Mouse (Mus musculus) macrophage (primary cell): ENCODE results near the gene Kcnip3. TPM values are rescaled to one million over a fixed set of nuclear protein-coding genes. Genes with fewer than 3 reads are reported as not detected.

ENCODE experiments used
- H3K27ac ChIP-seq: fragments of 350-480 bp; formaldehyde crosslinking; 2 replicates; pipeline ENCODE4 v1.9.0; 2021
- H3K36me3 ChIP-seq: fragments of 350-480 bp; formaldehyde crosslinking; 2 replicates; pipeline ENCODE4 v1.9.0; 2021; ENCODE audit errors: inconsistent target
- H3K4me3 ChIP-seq: fragments of 350-480 bp; formaldehyde crosslinking; 2 replicates; pipeline ENCODE4 v1.9.0; 2021; ENCODE audit errors: inconsistent target
- H3K79me2 ChIP-seq: fragments of 350-480 bp; formaldehyde crosslinking; 2 replicates; pipeline ENCODE4 v1.9.0; 2021; ENCODE audit errors: inconsistent target
- WGBS: methylation state at CpG from one replicate; pipeline ENCODE4 v1.1.7; 2026; ENCODE audit warnings: inconsistent platforms; ENCODE audit not compliant: missing documents; 5-methylcytosine and 5-hydroxymethylcytosine counted together
- polyA plus RNA-seq: library from polyadenylated mRNA; stranded (reverse); fragments of 250-400 nt; gene quantifications from 3 replicates; pipeline ENCODE4 v1.2.4, GENCODE M21; 2018; ENCODE audit warnings: inconsistent platforms
- total RNA-seq, 78 experiments: library from RNA; depleted of rRNA; stranded (reverse); fragments of 250-400 nt; gene quantifications; 1 replicate in 9 of 78; 2 replicates in 24 of 78; 3 replicates in 43 of 78; 4 replicates in 2 of 78; pipeline ENCODE4 v1.2.4; 2018; ENCODE audit warnings: inconsistent platforms in 56 of 78

Kcnip3 gene
- under 1 TPM in 1 of 26 experiments, not detected in 25; 0.47 TPM for total RNA-seq (2018; cell fraction: chromatin; rRNA removed)
- not detected for total RNA-seq (2018; cell fraction: cytosol; rRNA removed)
- not detected for total RNA-seq (2018; cell fraction: nucleus; rRNA removed)
- polyA plus RNA-seq, result not detected in 3 replicates

DNA sequence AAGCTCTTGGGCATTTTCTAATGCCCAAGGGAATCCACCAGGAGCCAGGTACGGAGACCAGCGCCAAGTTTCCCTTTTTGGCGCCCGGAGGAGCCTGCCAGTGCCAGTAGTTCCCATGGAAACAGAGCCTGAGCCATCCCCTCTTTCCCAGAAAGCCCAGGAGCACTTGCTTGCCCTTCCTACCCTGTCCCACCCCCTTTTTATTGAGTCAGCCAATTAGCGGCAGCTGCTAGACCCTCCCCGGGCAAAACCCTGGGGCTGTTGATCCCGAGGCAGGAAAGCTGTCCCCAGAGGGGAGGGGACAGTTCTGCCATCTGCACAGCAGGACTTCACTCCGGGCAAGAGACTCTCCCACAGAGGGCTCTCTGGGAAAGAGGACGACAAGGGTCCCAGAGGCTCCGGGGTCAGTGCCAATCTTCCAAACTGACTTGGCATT, at the start of gene Kcnip3:
Gene Kcnip3 (minus strand): TSS at position 89 of the 436 bp plus-strand sequence.
- Histone ChIP-seq H3K27ac (no peak within 1 kb of the TSS), H3K36me3 (no peaks in the 10 kb centered on the region), H3K79me2 (no peaks in the 10 kb centered on the region), H3K4me3 (no peak within 1 kb of the TSS)
- WGBS, result 87% methylated on average over 10 of the region's 10 CpGs

DNA sequence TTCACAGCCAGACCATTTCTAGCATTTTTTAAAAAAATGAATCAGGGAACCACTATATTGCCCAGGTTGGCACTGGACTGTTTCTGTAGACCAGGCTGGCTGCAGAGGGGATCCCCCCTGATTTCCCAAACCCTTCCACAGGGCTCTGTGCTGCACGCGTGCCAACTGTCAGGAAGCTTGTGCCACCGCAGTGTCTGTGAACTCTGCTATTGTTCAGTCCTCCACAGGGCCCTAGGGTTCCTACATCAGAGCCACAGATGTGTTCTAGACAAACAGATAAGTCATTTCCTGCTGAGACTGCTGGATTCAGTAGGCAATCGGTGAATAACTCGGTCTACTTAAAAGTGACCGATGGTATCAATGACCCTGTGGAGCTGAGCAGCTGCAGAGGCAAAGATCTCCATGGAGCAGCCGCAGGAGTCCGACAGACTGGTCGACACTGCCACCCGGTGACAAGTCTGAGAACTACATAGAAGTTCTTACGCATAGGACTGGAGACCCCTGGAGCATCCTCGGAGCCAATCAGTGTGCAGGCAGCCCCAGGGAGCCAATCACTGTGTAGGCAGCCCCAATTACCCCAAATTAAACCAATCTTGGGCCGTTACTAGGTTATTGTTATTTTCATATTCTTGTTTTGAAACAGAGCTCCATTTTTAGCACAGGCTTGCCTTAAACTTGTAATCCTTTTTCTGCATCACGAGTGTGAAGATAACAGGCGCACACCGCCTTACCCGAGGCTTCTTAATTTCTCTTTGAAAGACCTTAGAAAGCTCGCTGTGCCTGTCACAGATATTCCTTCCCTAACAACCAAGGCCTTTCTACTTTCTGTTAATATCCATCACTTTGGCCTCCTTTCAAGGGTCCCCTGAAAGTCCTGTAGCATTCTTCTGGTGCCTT, 37.4 kb upstream of the Kcnip3 start:
- 20% methylated on average over 18 of the region's 18 CpGs for WGBS
- Histone ChIP-seq H3K36me3 (no peaks in the 10 kb centered on the region), H3K4me3 (no peak overlapping the region), H3K79me2 (no peaks in the 10 kb centered on the region), H3K27ac (no peak overlapping the region)

DNA sequence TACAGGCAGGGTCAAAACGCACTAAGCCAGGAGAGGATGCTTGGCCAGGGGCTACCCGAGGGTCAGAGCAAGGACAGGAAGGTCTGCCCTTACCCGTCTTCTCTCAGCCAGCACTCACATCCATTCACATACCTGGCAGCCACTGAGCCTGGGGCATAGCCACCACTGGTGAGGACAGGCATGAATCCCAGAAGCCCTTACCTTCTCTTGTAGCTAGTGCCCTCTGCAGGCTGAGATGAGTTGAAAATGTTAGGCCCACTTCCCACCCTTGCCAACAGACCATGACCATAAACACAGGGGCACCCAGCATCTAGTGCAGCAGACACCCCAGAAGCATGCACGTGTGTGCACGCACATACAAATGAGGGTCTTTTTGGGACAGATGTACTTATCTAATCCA, 29.2 kb upstream of the Kcnip3 start:
- Histone ChIP-seq H3K27ac (no peak overlapping the region), H3K79me2 (no peaks in the 10 kb centered on the region), H3K4me3 (no peak overlapping the region), H3K36me3 (no peaks in the 10 kb centered on the region)
- 76% methylated on average over 5 of the region's 5 CpGs for WGBS

DNA sequence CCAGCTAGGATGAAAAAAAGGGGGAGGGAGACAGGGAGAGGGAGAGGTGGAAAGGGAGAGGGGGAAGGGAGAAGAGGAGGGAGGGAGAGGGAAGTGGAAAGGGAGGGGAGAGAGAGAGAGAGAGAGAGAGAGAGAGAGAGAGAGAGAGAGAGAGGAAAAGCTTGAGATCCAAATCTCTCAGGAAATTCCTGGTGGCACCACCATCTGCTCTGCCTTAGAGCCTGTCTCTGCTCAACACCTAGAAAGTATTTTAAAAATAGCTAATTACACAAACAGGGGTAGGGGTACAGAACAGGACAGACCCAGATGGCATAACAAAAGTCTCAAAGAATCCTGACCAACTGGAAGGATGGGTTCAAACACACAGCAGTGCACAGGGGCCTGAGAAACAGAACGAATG, 28.6 kb upstream of the Kcnip3 start:
- 83% methylated on average over 1 of the region's 1 CpGs for WGBS
- Histone ChIP-seq H3K27ac (no peak overlapping the region), H3K4me3 (no peak overlapping the region), H3K79me2 (no peaks in the 10 kb centered on the region), H3K36me3 (no peaks in the 10 kb centered on the region)

DNA sequence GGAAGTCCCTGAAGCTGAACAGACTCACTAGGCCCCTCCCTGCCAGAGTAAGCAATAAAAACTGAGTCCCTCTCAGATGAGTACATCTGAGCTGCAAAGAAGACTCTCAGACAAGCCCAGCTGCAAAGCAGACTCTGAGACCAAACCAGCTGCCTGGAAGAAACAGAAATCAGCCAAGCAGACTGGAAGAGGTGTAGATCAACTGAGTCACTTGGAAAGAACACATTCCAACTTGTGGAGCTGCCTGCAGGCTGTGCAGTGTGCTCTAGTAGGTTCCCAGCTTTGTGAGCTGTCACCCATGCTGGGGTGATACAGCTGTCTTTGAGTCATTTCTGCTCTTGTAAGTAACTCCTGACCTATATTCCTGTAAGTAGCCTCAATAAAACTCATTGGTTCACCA, 27.8 kb upstream of the Kcnip3 start:
- Histone ChIP-seq H3K36me3 (no peaks in the 10 kb centered on the region), H3K27ac (no peak overlapping the region), H3K4me3 (no peak overlapping the region), H3K79me2 (no peaks in the 10 kb centered on the region)

DNA sequence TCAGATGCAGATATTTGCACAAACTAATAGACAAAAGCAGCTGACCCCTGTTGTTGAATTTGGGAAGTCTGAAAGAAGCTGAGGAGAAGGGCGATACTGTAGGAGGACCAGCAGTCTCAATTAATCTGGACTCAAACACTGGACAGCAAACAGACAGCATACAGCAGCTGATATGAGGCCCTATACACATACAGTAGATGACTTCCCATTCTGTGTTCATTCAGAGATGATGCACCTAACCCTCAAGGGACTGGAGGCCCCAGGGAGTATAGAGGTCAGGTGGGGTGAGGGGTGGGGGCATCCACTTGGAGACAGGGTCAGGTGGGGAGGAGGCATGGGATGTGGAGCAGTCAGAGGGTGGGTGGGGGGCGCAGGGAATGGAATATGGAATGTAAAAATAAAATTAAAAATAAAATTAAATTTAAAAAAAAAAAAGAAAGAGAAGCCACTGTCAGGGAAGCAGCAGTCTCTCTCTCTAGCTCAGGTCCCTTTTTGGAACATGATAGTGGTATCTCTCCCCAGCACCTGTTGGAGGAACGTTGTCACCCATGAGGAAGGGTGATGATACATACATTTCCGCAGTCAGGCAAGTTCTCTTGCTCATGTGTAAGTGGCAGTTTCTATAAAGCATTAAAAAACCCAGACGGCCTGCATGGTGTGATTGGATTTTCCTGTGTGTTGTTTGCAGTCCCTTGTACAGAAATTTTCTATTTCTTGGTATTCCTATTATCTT, 26.6 kb upstream of the Kcnip3 start:
- Histone ChIP-seq H3K4me3 (no peak overlapping the region), H3K36me3 (no peaks in the 10 kb centered on the region), H3K79me2 (no peaks in the 10 kb centered on the region), H3K27ac (no peak overlapping the region)
- 82% methylated on average over 4 of the region's 5 CpGs for WGBS

DNA sequence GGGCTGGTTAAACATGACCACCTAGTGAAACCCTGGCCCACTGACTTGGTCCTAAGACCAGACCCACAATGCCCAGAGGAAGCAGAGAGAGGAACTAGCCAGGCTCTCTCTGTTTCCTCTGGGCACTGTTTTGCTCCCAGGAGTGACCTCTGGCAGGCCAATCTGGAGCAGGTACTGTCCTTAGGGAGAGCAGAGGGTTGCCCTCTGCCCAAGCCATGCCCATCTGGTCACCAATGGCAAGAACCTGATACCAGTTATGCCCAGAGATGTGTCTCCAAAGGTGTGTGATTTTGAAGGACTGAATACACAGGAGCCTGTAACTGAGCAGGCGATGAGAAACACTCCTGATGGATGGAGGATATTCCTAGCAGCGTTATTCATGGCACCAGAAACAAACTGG, 19.8 kb upstream of the Kcnip3 start:
- WGBS, result 100% methylated on average over 2 of the region's 2 CpGs
- Histone ChIP-seq H3K27ac (no peak overlapping the region), H3K36me3 (no peaks in the 10 kb centered on the region), H3K4me3 (no peak overlapping the region), H3K79me2 (no peaks in the 10 kb centered on the region)

DNA sequence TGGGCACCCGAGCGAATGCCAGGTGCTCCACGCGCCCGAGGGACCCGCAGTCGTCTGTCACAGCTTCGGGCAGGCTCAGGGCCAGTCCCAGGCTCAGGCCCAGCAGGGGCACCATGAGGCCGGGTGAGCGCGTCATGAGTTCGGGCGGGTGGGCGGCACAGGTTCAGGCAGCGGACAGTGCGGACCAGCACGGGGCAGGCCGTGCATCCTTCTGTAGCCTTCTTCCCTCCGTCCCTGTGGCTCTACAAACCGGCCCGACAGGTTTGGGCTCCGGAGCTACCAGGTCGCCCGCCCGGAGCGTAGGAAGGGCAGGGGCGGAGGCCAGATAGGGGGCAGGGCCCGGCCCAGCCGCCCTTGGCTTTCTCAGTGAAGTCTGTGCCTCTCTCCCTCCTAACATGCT, 19.3 kb upstream of the Kcnip3 start, which contains the start of gene Prom2:
Gene Prom2 (minus strand): TSS at position 283 of the 400 bp plus-strand sequence.
- H3K4me3 ChIP-seq, result no peak within 1 kb of the TSS
- H3K36me3 ChIP-seq, result no peaks in the 10 kb centered on the region
- WGBS, result 39% methylated on average over 26 of the region's 29 CpGs
- H3K79me2 ChIP-seq, result no peaks in the 10 kb centered on the region
- no peak within 1 kb of the TSS for H3K27ac ChIP-seq

DNA sequence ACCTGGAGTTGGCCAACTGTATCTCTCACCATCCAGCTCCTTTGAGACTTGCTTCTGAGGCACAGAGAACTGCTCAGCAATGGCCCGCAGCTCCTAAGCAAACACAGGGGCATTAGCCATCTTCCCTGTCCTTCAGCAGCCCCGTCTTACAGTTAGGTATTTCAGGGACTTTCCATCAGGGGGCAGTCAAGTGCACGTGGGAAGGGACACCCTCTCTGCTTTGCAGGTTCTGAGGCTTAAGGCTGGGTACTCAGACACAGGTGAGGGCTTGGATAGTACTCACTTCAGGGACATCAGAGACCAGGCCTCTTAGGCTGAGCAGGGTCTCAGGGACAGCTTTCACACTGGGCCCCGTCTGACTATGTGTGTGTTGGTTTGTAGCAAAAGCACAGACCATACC, 17.6 kb upstream of the Kcnip3 start:
- Histone ChIP-seq H3K79me2 (no peaks in the 10 kb centered on the region), H3K27ac (no peak overlapping the region), H3K36me3 (no peaks in the 10 kb centered on the region), H3K4me3 (no peak overlapping the region)
- WGBS, result 62% methylated on average over 4 of the region's 4 CpGs

DNA sequence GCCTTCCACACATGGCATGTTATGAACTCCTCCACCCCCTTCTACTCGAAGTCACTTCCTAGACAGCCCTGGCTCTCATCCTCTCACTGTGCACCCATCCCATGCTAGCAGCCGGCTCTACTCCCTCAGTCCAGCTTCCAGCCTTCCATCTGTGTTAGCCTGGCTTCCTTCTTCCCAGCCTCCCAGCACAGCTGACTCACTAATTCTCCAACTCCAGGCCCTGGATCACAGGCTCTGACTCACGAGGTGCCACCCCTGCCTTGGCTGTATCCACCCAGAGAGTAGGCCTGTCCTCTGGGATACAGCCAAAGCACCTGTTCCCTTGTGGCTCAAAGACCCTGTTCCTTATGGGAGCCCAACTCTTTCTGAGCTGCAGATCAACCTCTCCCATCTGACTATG, 15.7 kb upstream of the Kcnip3 start:
- no peak overlapping the region for H3K4me3 ChIP-seq

DNA sequence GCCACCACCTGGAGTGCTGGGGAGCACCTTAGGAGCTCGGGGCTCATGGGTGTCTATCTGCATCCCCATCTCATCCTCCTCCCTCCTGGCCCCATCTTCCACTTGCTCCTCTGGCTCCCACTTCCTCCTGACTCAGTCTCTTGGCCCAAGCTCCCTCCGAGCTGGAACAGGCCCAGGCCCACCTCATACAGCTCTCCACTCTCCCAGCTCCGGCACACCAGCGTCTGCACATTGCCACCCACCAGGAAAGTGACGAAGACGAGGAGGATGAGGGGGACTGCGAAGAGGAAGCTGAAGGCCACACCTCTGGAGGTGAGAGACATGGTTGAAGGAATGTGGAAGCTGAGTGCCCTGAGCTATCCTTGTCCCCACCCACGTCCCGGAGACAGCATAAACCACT, 13.5 kb upstream of the Kcnip3 start:
- 84% methylated on average over 9 of the region's 9 CpGs for WGBS
- no peak overlapping the region for H3K27ac ChIP-seq
- no peaks in the 10 kb centered on the region for H3K36me3 ChIP-seq
- H3K79me2 ChIP-seq, result no peaks in the 10 kb centered on the region
- no peak overlapping the region for H3K4me3 ChIP-seq

More for the DNA sequence above, 15.7 kb upstream of the Kcnip3 start:
- H3K36me3 ChIP-seq, result no peaks in the 10 kb centered on the region
- no peaks in the 10 kb centered on the region for H3K79me2 ChIP-seq
- H3K27ac ChIP-seq, result no peak overlapping the region
- 87% methylated on average over 3 of the region's 3 CpGs for WGBS

DNA sequence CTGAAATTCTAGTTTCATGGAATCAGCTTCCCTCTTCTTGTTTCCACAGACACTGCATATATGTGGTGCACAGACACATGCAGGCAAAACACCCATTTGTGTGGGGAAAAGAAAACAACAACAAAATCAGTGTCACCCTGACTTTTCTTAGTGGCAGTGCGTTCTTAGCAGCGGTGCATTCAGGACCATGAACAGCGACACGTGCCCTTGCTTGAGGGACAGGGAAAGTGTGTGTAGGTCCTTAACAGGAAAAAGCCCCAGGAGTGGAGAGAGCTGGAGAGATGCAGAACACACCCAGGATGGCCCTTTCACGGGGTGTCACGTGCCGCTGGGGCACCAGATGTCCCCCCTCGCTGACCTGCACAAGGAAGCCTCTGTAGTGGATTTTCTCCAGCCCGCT, 10.5 kb upstream of the Kcnip3 start:
- Histone ChIP-seq H3K79me2 (no peaks in the 10 kb centered on the region), H3K36me3 (no peaks in the 10 kb centered on the region), H3K27ac (no peak overlapping the region), H3K4me3 (no peak overlapping the region)
- WGBS, result 11% methylated on average over 9 of the region's 9 CpGs

DNA sequence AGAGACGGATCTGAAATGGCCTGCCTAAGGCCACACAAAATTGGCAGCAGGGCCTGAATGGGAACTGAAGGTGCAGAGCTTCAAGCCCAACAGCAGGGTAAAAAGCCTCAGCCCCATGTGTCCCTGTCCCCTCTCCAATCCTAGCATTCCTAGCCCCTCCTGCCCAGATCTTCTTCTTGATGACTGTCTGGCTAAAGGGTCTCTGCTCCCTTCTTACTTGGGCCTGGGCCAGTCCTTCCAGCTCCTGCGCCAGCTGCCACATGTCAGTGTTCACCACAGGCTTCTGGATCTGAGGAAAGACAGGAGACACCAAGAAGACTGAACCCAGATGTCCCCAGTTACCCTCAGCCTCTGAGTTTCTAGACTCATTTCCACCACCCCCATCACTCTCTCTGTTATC, 9.7 kb upstream of the Kcnip3 start:
- Histone ChIP-seq H3K27ac (no peak overlapping the region), H3K79me2 (no peaks in the 10 kb centered on the region), H3K4me3 (no peak overlapping the region), H3K36me3 (no peaks in the 10 kb centered on the region)
- WGBS, result 96% methylated on average over 2 of the region's 2 CpGs

DNA sequence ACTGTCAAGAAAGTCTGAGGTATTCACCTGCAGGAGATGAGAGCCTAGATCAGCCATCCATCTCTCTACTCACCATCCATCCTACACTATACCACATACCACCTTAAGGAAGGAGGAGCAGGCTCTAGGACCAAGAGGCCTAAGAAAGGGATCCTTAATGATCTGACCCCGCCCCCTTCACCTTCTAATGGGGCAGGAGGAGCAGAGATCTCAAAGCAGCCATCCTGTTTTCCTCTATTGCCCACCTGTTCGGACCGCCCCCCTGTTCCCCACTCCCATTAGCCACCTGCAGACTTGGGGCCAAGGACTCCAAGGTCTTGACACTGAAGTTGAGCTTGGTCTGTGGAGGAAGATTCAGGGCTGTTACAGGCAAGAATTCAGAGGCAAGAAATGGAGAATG, 8.5 kb upstream of the Kcnip3 start:
- no peaks in the 10 kb centered on the region for H3K36me3 ChIP-seq
- WGBS, result 83% methylated on average over 3 of the region's 3 CpGs
- H3K4me3 ChIP-seq, result no peak overlapping the region
- H3K79me2 ChIP-seq, result no peaks in the 10 kb centered on the region
- no peak overlapping the region for H3K27ac ChIP-seq
